Mouse (Mus musculus): ENCODE data around the gene Ptprt.

DNA sequence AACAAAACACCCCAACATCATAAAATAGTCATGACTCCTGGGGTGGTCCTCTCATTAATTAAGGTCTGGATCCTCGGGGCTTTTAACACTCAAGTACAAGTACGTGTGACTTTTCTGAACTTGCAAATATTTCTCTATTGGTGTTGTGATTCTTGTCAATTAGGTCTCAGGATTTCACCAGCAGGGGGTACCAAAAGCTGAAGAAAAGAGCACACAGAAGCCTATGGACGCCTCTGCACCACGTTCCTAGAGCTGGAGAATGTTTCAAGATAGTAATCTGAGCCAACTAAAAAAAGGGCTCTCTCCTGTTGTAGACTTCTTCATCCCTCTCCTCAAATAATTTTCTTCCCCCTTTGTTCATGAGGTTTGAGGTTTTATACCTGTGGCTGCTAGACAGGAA lies 1000.1 kb downstream of the Ptprt start:
- TF ChIP-seq CTCF (IDR thresholded peaks at IDR 0.05; ENCODE audit: borderline replicate concordance, insufficient read depth, low read depth, low read length) (0 out of 2 replicates have a peak, but pooled peaks have one; percentile 9), POLR2A (IDR thresholded peaks at IDR 0.05; ENCODE audit: borderline replicate concordance, insufficient read depth, low read length) (no peak)

Measured in cerebellum, adult 2 months (tissue).